Mouse (Mus musculus) lung, postnatal 0 days (tissue): ENCODE data around the gene Gas8. TPM values are rescaled to one million over a fixed set of nuclear protein-coding genes. Genes with fewer than 3 reads are reported as not detected.
A peak's percentile ranks its signal among the peaks of the same experiment; 100 is the strongest.

Experiments used
- ATAC-seq: fragments of 200-750 bp; cut with Nextera tagmentation; 2 replicates; pipeline ENCODE4 v1.8.0; 2017; ENCODE audit warnings: moderate library complexity
- DNase-seq: peaks from one replicate; pipeline ENCODE4 v3.0.0-alpha.2; 2016; ENCODE audit warnings: low spot score
- H3K27ac ChIP-seq: fragments of 300-500 bp; sonication (generic); 2 replicates; pipeline ENCODE4 v1.5.1; 2014; ENCODE audit warnings: antibody characterized with exemption, mild to moderate bottlenecking, low read length, mixed read lengths
- H3K27me3 ChIP-seq: fragments of 300-500 bp; sonication (generic); replicated peaks from 2 replicates; pipeline ENCODE4 v1.6.1; 2014; ENCODE audit warnings: low read length, mixed read lengths; ENCODE audit not compliant: insufficient read depth
- H3K36me3 ChIP-seq: fragments of 300-500 bp; sonication (generic); 2 replicates; pipeline ENCODE4 v1.6.1; 2014; ENCODE audit warnings: low read length, mixed read lengths; ENCODE audit not compliant: insufficient read depth
- H3K4me1 ChIP-seq: fragments of 300-500 bp; sonication (generic); 2 replicates; pipeline ENCODE4 v1.6.1; 2014; ENCODE audit warnings: antibody characterized with exemption, low read depth, low read length, mixed read lengths; ENCODE audit not compliant: insufficient read depth
- H3K4me2 ChIP-seq: fragments of 300-500 bp; sonication (generic); replicated peaks from 2 replicates; pipeline ENCODE4 v1.6.1; 2014; ENCODE audit warnings: low read depth, mild to moderate bottlenecking, low read length, moderate library complexity, mixed read lengths
- H3K4me3 ChIP-seq: fragments of 300-500 bp; sonication (generic); 2 replicates; pipeline ENCODE4 v1.5.1; 2014; ENCODE audit warnings: low read depth, low read length
- H3K9ac ChIP-seq: fragments of 300-500 bp; sonication (generic); replicated peaks from 2 replicates; pipeline ENCODE4 v1.6.1; 2014; ENCODE audit warnings: low read depth, mild to moderate bottlenecking
- H3K9me3 ChIP-seq: fragments of 300-500 bp; sonication (generic); 2 replicates; pipeline ENCODE4 v1.6.1; 2016; ENCODE audit warnings: low read length, mixed read lengths
- CTCF ChIP-seq: IDR thresholded peaks from 2 replicates; pipeline ENCODE4 v1.5.1; 2016; ENCODE audit warnings: antibody characterized with exemption, mild to moderate bottlenecking
- EP300 ChIP-seq: IDR thresholded peaks from 2 replicates; pipeline ENCODE4 v1.6.1; 2016; ENCODE audit warnings: antibody characterized with exemption, mild to moderate bottlenecking, control low read depth
- WGBS: fragments of 180-500 bp; shearing (Covaris S2); extraction: QIAGEN DNeasy Blood & Tissue Kit; methylation state at CpG from one replicate; pipeline ENCODE4 v1.1.7; 2014; 5-methylcytosine and 5-hydroxymethylcytosine counted together
- polyA plus RNA-seq: library from polyadenylated mRNA; unstranded; fragments of >200 nt; fragmentation: Nextera tagmentation; extraction: Ambion mirVana; gene quantifications from 2 replicates; pipeline ENCODE4 v1.2.1, GENCODE M21; 2015

Gene Gas8
- polyA plus RNA-seq, 1 experiment from 2014 or later, result 19.6 TPM

DNA sequence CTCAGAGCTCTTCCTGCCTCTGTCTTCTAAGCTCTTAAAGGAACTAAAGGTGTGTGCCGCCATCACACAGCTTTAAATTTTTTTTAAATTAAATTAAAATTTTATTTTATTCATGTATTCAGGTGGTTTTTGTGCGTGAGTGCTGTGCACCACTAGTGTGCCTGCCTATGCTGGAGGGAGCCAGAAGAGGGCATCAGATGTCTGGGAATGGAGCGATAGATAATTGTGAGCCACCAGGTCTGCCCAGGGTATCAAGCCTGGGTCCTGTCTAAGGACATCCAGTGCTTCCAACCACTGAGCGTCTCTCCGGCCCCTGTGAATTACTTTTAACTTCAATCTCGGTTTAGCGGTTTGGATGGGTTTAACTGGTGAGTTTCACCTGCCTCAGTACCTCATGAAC, 36.0 kb upstream of the Gas8 start:
- 90% methylated on average over 7 of the region's 7 CpGs for WGBS
- TF ChIP-seq EP300, result no peak
- peak; percentile 61 for TF ChIP-seq CTCF
- no peak for ATAC-seq
- H3K4me3 ChIP-seq, result no peak overlapping the region
- no peaks in the 10 kb centered on the region for H3K27me3 ChIP-seq
- H3K36me3 ChIP-seq, result peaks cover 36% of the 10 kb centered on the region
- H3K4me1 ChIP-seq, result peaks cover 3% of the 10 kb centered on the region; the same call in 1 of the 2 replicates
- DNase-seq, result peak; percentile 21
- no peak overlapping the region for H3K4me2 ChIP-seq
- no peak overlapping the region for H3K27ac ChIP-seq
- no peaks in the 10 kb centered on the region for H3K9me3 ChIP-seq
- no peak overlapping the region for H3K9ac ChIP-seq

DNA sequence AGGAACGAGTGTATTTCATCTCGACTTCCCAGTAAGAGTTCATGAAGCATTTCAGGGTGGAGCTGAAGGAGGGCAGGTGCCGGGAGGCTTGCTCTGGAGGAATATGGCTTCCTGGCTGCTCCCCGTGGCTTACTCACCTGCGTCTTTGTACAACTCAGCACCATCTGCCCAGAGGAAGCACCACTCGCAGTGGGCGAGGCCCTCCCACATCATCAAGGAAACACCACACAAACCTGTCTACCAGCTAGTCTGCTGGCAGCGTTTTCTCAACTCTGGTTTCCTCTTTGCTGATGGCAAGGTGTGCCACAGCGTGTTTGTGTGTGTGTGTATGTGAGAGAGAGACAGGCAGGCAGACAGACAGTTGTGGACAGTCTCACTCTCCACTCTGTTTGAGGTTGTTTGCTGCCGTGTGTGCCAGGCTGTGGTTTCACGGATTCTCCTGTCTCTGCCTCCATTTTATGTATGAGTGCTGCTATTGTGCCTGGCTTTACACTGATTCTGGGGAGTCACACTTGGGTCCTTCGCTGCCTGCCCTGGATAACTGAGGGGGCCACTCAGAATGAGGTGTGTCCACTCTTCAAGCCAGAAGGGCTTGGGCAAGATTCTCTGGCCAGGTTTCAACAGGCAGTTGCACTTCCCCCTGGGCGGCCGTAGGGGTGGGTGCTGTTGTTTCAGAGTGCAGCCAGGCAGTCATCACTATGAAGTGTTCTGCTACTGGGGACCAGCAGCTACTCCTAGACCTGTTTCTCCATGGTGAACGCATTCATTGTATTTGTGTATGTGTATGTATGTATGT, 27.2 kb upstream of the Gas8 start:
- DNase-seq, result peak; percentile 84
- 72% methylated on average over 15 of the region's 15 CpGs for WGBS

DNA sequence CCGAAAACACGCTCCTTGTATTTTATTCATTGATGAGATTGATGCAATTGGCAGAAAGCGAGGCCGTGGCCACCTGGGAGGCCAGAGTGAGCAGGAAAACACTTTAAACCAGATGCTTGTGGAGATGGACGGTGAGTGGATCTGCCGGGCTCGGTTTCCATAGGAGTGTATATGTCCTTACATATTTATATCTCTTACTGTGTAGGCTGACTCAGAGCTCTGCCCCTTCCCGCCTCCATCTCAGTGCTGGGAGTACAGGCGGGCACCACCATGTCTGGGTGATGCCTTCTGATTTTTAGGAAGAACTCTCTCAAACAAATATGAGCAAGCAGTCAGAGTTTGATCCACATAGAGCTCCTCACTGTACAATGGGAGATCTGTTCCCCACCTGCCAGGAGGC, 25.7 kb upstream of the Gas8 start:
- DNase-seq (no peak), ATAC-seq (no peak)
- Histone ChIP-seq H3K9ac (no peak overlapping the region), H3K4me3 (no peak overlapping the region), H3K4me2 (no peak overlapping the region), H3K4me1 (no peaks in the 10 kb centered on the region), H3K27me3 (no peaks in the 10 kb centered on the region), H3K9me3 (no peaks in the 10 kb centered on the region), H3K36me3 (peaks cover 28% of the 10 kb centered on the region), H3K27ac (no peak overlapping the region)
- 96% methylated on average over 9 of the region's 9 CpGs for WGBS
- TF ChIP-seq CTCF (no peak), EP300 (no peak)

More for the DNA sequence above, 27.2 kb upstream of the Gas8 start:
- H3K9ac ChIP-seq, result no peak overlapping the region
- H3K27ac ChIP-seq, result peak overlapping the region; percentile 66
- TF ChIP-seq EP300 (0 out of 2 replicates have a peak, but pooled peaks have one; percentile 14), CTCF (no peak)
- H3K36me3 ChIP-seq, result peaks cover 37% of the 10 kb centered on the region
- H3K4me1 ChIP-seq, result no peaks in the 10 kb centered on the region
- no peaks in the 10 kb centered on the region for H3K9me3 ChIP-seq
- no peak overlapping the region for H3K4me3 ChIP-seq
- no peak overlapping the region for H3K4me2 ChIP-seq
- ATAC-seq, result peak; percentile 93
- no peaks in the 10 kb centered on the region for H3K27me3 ChIP-seq

DNA sequence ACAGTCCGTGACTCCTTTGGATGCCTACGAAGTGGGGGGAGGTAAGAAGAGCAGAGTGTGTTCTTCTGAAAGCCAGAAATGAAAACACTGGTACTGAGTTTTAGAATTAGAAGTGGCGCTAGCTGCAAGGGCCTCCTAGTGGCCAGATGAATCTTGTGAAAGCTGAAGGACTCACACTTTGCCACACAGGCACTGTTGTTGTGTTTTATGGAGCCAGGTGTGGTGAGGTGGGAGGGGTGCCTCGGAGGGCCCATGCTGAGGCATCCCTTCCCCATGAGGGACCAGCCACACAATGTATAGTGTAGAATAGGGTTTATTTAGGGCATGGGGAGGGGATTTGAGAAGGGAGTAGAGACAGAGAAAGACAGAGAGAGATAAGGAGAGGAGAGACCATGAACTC, 20.9 kb upstream of the Gas8 start:
- Histone ChIP-seq H3K27ac (no peak overlapping the region), H3K4me1 (no peaks in the 10 kb centered on the region), H3K9ac (no peak overlapping the region), H3K4me2 (no peak overlapping the region), H3K27me3 (no peaks in the 10 kb centered on the region), H3K36me3 (peaks cover 21% of the 10 kb centered on the region), H3K4me3 (no peak overlapping the region), H3K9me3 (no peaks in the 10 kb centered on the region)
- DNase-seq (no peak), ATAC-seq (no peak)
- WGBS, result 82% methylated on average over 4 of the region's 4 CpGs
- TF ChIP-seq CTCF (peak; percentile 37; the same call in 1 of the 2 replicates), EP300 (no peak)

DNA sequence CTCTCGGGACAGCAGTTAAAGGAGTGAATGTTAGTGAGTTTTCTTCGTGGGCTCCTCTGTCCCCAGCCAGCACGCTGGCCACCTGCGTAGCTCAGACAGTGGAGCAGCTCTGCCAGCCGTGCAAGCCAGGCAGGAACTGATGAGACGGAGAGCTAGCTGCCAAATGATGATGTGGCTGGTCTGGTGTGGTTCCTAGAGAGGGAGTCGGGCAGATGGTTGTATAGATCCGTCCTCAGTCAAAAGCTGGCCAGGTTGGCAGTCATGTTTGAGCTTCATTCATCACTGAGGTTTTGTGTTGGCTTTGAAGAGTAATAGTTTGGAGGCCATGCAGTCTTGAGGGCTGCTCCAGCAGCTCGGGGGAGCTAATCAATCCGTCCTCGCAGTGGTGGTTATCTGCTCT, 19.7 kb upstream of the Gas8 start:
- no peak overlapping the region for H3K4me3 ChIP-seq
- peaks cover 12% of the 10 kb centered on the region; the same call in 1 of the 2 replicates for H3K36me3 ChIP-seq
- H3K27me3 ChIP-seq, result no peaks in the 10 kb centered on the region
- TF ChIP-seq CTCF (no peak), EP300 (no peak)
- DNase-seq (no peak), ATAC-seq (no peak)
- no peaks in the 10 kb centered on the region for H3K9me3 ChIP-seq
- 90% methylated on average over 11 of the region's 11 CpGs for WGBS
- no peak overlapping the region for H3K27ac ChIP-seq
- H3K9ac ChIP-seq, result no peak overlapping the region
- H3K4me2 ChIP-seq, result no peak overlapping the region
- no peaks in the 10 kb centered on the region for H3K4me1 ChIP-seq

DNA sequence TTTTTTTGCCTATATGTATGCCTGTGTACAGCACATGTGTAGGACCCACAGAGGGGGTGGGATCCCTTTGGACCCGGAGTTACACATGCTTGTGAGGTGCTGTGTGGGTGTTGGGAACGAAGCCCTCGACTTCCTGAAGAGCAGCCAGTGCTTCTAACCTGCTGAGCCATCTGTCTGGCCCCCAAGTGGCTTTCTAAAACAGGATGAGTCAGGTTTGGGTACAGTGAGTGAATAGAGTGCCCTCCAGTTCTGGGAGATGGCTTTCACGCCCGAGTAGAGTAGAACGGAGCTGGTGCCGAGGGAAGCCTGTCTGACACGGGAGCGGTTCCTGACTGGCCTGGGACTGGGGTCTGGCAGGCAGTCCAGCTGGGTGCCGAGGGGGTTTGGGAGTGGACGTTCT, 19.1 kb upstream of the Gas8 start:
- 89% methylated on average over 11 of the region's 11 CpGs for WGBS
- H3K4me3 ChIP-seq, result no peak overlapping the region
- DNase-seq, result no peak
- no peak overlapping the region for H3K27ac ChIP-seq
- H3K9ac ChIP-seq, result no peak overlapping the region
- no peak for ATAC-seq
- no peaks in the 10 kb centered on the region for H3K9me3 ChIP-seq
- H3K36me3 ChIP-seq, result peaks cover 16% of the 10 kb centered on the region; the same call in 1 of the 2 replicates
- no peaks in the 10 kb centered on the region for H3K27me3 ChIP-seq
- no peaks in the 10 kb centered on the region for H3K4me1 ChIP-seq
- no peak overlapping the region for H3K4me2 ChIP-seq
- no peak for TF ChIP-seq EP300
- TF ChIP-seq CTCF, result no peak
